1 mouse cellular context compared by ENCODE assay signal in genomic region chr9:53667020-53667669, GRCm38 (mm10).
TF ChIP-seq lines count a peak whose summit lies in the region.

No protein-coding gene starts in this region.

TF ChIP-seq in MEL, 35 proteins besides CTCF, POLR2A, EP300 and RAD21 (continued from another document):
- TF ChIP-seq UBTF (IDR thresholded peaks at IDR 0.05; ENCODE audit: borderline replicate concordance, insufficient read depth, low read depth, low read length) = 0 out of 2 replicates have a peak, but pooled peaks have one; percentile 48
- peak; percentile 55; the same call in 1 of the 2 replicates for TF ChIP-seq MXI1 (IDR thresholded peaks at IDR 0.05; ENCODE audit: low read depth, low read length)
- TF ChIP-seq TAL1 (IDR thresholded peaks at IDR 0.05; ENCODE audit: low read length) = no peak
- TF ChIP-seq USF1 (IDR thresholded peaks at IDR 0.05; ENCODE audit: low read depth, low read length) = peak; percentile 99
- TF ChIP-seq BHLHE40 (IDR thresholded peaks at IDR 0.05; ENCODE audit: borderline replicate concordance, low read depth, low read length) = peak; percentile 93
- TF ChIP-seq ZMIZ1 (IDR thresholded peaks at IDR 0.05; ENCODE audit: low read depth, low read length) = peak; percentile 72
- TF ChIP-seq JUND (IDR thresholded peaks at IDR 0.05; ENCODE audit: low read depth, low read length) = no peak
- TF ChIP-seq ELF1 (IDR thresholded peaks at IDR 0.05; ENCODE audit: low read depth, low read length) = 0 out of 2 replicates have a peak, but pooled peaks have one; percentile 30
- no peak for TF ChIP-seq RCOR1 (IDR thresholded peaks at IDR 0.05; ENCODE audit: low read depth, low read length)
- TF ChIP-seq CHD1 (IDR thresholded peaks at IDR 0.05; ENCODE audit: low read depth, low read length) = no peak
- no peak for TF ChIP-seq GATA1 (IDR thresholded peaks at IDR 0.05; ENCODE audit: low read depth, low read length)
- TF ChIP-seq ZC3H11A (IDR thresholded peaks at IDR 0.05; ENCODE audit: low read depth, low read length) = peak; percentile 25; the same call in 1 of the 2 replicates
TF ChIP-seq in MEL: peak in this region for 21.
